Mouse (Mus musculus): ENCODE results near the gene Tbx20. TPM values are rescaled to one million over a fixed set of nuclear protein-coding genes. Genes with fewer than 3 reads are reported as not detected.

Tbx20 gene
- not detected in 2 replicates for polyA plus RNA-seq (2015; fragmentation: Nextera tagmentation; extraction: Ambion mirVana)

DNA sequence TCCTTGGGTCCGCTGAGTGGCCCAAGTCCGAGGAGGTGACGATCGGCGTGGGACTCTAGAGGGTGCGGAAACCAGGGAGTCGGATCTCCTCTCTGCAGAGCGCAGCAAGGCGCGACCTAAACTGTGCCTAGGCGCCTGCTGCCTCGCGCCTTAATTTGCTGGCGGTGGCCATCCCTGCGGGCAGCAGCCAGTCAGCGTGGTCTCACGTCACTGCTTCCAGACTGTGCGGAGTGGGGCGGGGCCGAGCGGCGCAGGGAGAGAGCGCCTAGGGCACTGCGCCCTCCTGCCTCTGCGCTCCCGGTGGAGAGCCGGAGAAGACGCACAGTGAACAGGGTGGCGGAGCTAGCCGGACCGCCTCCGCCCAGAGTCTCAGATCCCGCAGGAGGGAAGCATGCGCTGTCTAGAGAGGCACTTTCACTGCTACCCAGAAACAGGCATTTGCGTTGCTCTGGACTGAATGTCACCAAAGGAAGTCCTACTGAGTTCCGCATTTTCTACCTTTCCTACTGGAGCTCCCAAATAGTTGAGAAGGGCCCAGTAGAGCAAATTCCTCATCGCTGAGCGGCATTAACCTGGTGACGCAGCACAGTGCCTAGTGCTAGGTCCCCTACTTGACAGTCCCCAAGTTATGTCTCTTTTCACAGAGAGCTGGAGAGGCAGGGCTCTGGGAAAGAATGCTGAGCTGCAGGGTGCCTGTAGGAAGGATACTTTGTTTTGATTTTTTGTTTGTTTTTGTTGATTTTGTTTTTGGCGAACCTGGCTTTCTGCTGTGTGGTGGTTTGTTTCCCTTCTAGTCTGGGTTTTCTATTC is at the start of gene Tbx20:
Tbx20 (minus strand) TSS at position 144 of the 810 bp plus-strand sequence.

DNA sequence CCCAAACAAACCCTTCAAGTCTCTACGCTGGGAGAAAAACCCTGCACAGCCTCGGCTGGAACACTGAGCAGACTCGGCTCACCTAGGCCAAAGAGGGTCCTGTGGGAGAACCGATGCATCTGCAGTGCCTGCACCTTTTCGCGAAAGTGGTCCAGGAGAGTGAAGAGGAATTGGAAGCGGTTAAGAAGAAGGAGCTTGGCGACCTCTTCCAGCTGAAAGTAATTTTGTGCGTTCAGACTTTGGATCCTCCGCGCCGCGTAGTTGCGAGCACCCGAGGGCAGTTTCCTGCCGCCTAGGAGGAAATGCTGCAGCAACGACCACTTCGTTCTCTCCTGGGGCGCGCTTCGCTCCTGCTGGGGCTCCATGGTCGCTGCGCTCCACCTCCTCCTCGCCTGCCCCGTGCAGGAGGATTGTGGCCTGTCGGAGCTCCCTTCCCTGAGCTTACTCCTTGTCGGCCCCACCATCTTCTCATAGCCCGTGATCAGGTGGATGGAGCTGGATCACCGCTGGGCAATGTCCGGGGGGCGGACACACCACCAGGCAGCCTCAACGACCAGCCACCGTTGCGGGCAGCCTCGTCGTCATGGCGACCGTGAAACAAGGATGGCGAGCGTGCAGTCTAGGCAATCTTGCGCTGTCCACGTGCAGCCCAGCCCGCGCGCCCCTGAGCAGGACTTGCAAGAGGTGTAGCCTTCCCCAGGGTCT is 78.3 kb downstream of the Tbx20 start, which contains the start of gene Dpy19l2:
Dpy19l2 (minus strand) TSS at position 594 of the 705 bp plus-strand sequence.

Other genes starting within 250 kb of the Tbx20 start
- gene Cypt4, start 149.1 kb downstream of the Tbx20 start, polyA plus RNA-seq (2015; fragmentation: Nextera tagmentation; extraction: Ambion mirVana) = not detected in 2 replicates
- not detected in 2 replicates for gene Dpy19l2, start 78.0 kb downstream of the Tbx20 start, polyA plus RNA-seq (2015; fragmentation: Nextera tagmentation; extraction: Ambion mirVana)

All from skeletal muscle tissue, postnatal 0 days (tissue).